Mouse (Mus musculus) heart, embryonic 16.5 days (tissue): ENCODE data around the gene Wdr90. TPM values are rescaled to one million over a fixed set of nuclear protein-coding genes. Genes with fewer than 3 reads are reported as not detected.
A peak's percentile ranks its signal among the peaks of the same experiment; 100 is the strongest.
"Not testable (repeated sequence)": the region's sequence is repeated elsewhere in the genome, so short reads cannot be mapped to it uniquely, and the experiment has no call there.

Source experiments
- ATAC-seq: fragments of 200-750 bp; cut with Nextera tagmentation; replicated peaks from 2 replicates; pipeline ENCODE4 v1.8.0; 2017; ENCODE audit warnings: moderate number of reproducible peaks; ENCODE audit not compliant: insufficient read depth, low FRiP score; ENCODE audit errors: extremely low read depth
- H3K27ac ChIP-seq: fragments of 300-500 bp; sonication (generic); 2 replicates; pipeline ENCODE4 v1.5.1; 2014; ENCODE audit warnings: mild to moderate bottlenecking, low read length, control low read depth, moderate library complexity
- H3K27me3 ChIP-seq: fragments of 300-500 bp; sonication (generic); 2 replicates; pipeline ENCODE4 v1.6.1; 2014; ENCODE audit warnings: low read length, mixed read lengths; ENCODE audit not compliant: control insufficient read depth, insufficient read depth
- H3K36me3 ChIP-seq: fragments of 300-500 bp; sonication (generic); 2 replicates; pipeline ENCODE4 v1.6.1; 2014; ENCODE audit not compliant: control insufficient read depth, insufficient read depth
- H3K4me1 ChIP-seq: fragments of 300-500 bp; sonication (generic); 2 replicates; pipeline ENCODE4 v1.6.1; 2014; ENCODE audit warnings: low read length, mixed read lengths; ENCODE audit not compliant: control insufficient read depth, insufficient read depth
- H3K4me2 ChIP-seq: fragments of 300-500 bp; sonication (generic); 2 replicates; pipeline ENCODE4 v1.6.1; 2014; ENCODE audit warnings: low read depth, mild to moderate bottlenecking, control low read depth, low read length
- H3K4me3 ChIP-seq: fragments of 300-500 bp; sonication (generic); 2 replicates; pipeline ENCODE4 v1.5.1; 2014; ENCODE audit warnings: mild to moderate bottlenecking, control low read depth, low read length
- H3K9ac ChIP-seq: fragments of 300-500 bp; sonication (generic); 2 replicates; pipeline ENCODE4 v1.6.1; 2014; ENCODE audit warnings: low read length, control low read depth
- H3K9me3 ChIP-seq: fragments of 300-500 bp; sonication (generic); replicated peaks from 2 replicates; pipeline ENCODE4 v1.6.1; 2016; ENCODE audit warnings: low read length; ENCODE audit not compliant: control insufficient read depth
- WGBS: fragments of 180-500 bp; shearing (Covaris S2); extraction: QIAGEN DNeasy Blood & Tissue Kit; methylation state at CpG from one replicate; pipeline ENCODE4 v1.1.7; 2014; 5-methylcytosine and 5-hydroxymethylcytosine counted together
- polyA plus RNA-seq: library from polyadenylated mRNA; unstranded; fragments of >200 nt; fragmentation: Nextera tagmentation; extraction: Ambion mirVana; gene quantifications from 2 replicates; pipeline ENCODE4 v1.2.1, GENCODE M21; 2015

Wdr90 gene
- polyA plus RNA-seq, 1 experiment from 2014 or later = 13.1 TPM

GRCm38 (mm10) chr17:25808028-25808427 is 53.3 kb downstream of the Wdr90 start:
- no peaks in the 10 kb centered on the region for H3K9me3 ChIP-seq
- no peaks in the 10 kb centered on the region for H3K36me3 ChIP-seq
- H3K27me3 ChIP-seq = peaks cover 54% of the 10 kb centered on the region
- no peak overlapping the region; the same call in 1 of the 2 replicates for H3K4me2 ChIP-seq
- ATAC-seq = no peak
- H3K27ac ChIP-seq = no peak overlapping the region
- H3K4me3 ChIP-seq = peak overlapping the region; percentile 70; the same call in 1 of the 2 replicates
- H3K4me1 ChIP-seq = peaks cover 14% of the 10 kb centered on the region
- 27% methylated on average over 5 of the region's 5 CpGs for WGBS
- no peak overlapping the region for H3K9ac ChIP-seq

- ATAC-seq, H3K27ac ChIP-seq: not testable (repeated sequence)
- 41% methylated on average over 2 of the region's 2 CpGs for WGBS
Measured at GRCm38 (mm10) chr17:25807452-25807851, 53.8 kb downstream of the Wdr90 start.

DNA sequence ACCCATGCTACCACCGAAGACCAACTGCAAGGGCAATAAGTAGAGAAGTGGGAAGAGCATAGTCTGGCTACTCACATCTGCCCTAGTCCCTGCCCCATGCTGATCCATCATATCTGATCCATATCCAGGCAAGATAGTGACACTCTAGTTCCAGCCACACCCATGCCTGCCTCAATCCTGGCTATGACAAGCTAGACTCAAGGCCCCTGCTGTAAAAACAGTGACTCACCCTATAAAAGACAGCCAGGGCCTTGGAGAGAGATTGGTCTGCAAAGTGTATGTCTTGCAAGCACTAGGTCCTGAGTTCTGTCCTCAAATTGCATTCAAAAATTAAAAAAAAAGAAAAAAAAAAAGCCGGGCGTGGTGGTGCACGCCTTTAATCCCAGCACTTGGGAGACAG is 54.8 kb downstream of the Wdr90 start:
- no peak overlapping the region for H3K27ac ChIP-seq
- H3K9me3 ChIP-seq = no peaks in the 10 kb centered on the region
- ATAC-seq = no peak
- H3K4me2 ChIP-seq = no peak overlapping the region
- H3K4me3 ChIP-seq = no peak overlapping the region
- no peaks in the 10 kb centered on the region for H3K36me3 ChIP-seq
- H3K27me3 ChIP-seq = peaks cover 39% of the 10 kb centered on the region
- no peak overlapping the region for H3K9ac ChIP-seq
- WGBS = 86% methylated on average over 4 of the region's 4 CpGs
- H3K4me1 ChIP-seq = peaks cover 19% of the 10 kb centered on the region

More at GRCm38 (mm10) chr17:25807452-25807851, 53.8 kb downstream of the Wdr90 start:
- not testable (repeated sequence) for H3K9ac ChIP-seq, H3K4me2 ChIP-seq, H3K36me3 ChIP-seq, H3K4me3 ChIP-seq, H3K9me3 ChIP-seq
- peaks cover 19% of the 10 kb centered on the region for H3K4me1 ChIP-seq
- peaks cover 48% of the 10 kb centered on the region for H3K27me3 ChIP-seq

DNA sequence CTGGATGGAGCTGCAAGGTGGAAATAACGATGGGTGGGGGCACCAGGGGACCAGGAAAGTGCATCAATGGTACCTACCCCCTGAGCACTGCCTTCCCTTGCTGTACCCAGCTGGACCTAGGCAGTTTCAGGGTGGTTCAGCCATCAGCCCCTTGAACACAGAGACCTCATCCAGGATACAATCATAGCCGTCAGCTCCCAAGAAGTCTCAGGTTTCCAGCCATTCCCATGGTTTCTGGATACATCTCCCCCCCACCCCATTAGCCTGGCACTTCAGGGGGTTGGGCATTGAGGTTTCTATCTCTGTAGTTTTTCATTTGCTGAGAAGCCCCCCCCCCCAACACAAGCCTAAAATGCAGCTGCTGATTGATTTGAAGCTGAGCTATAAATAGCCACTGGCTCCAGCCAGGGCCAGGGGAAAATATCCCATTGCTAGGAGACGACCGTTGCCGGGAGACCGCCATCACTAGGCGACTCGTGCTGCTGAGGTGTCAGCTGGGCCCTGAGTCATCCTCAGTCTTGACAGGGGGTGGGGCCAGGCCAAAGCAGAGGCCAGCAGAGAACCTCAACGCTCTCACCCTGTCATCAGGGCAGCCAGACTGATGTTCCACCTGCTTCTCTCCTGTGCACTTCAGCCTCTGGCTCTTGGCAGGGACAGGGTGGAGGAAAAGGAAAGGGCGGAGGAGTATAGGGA is 58.3 kb downstream of the Wdr90 start:
- WGBS = 6% methylated on average over 10 of the region's 10 CpGs
- Histone ChIP-seq H3K36me3 (no peaks in the 10 kb centered on the region), H3K4me1 (peaks cover 9% of the 10 kb centered on the region), H3K9ac (no peak overlapping the region; the same call in 1 of the 2 replicates), H3K4me3 (no peak overlapping the region), H3K27me3 (peaks cover 8% of the 10 kb centered on the region), H3K27ac (no peak overlapping the region), H3K4me2 (no peak overlapping the region), H3K9me3 (no peaks in the 10 kb centered on the region)
- ATAC-seq = peak; percentile 80

GRCm38 (mm10) chr17:25801029-25801428 is 60.3 kb downstream of the Wdr90 start:
- ATAC-seq = no peak
- Histone ChIP-seq H3K36me3 (no peaks in the 10 kb centered on the region), H3K27ac (no peak overlapping the region), H3K27me3 (peaks cover 3% of the 10 kb centered on the region; the same call in 1 of the 2 replicates), H3K9ac (no peak overlapping the region), H3K4me3 (no peak overlapping the region), H3K4me2 (no peak overlapping the region), H3K4me1 (peaks cover 17% of the 10 kb centered on the region), H3K9me3 (no peaks in the 10 kb centered on the region)
- WGBS = 6% methylated on average over 6 of the region's 6 CpGs

DNA sequence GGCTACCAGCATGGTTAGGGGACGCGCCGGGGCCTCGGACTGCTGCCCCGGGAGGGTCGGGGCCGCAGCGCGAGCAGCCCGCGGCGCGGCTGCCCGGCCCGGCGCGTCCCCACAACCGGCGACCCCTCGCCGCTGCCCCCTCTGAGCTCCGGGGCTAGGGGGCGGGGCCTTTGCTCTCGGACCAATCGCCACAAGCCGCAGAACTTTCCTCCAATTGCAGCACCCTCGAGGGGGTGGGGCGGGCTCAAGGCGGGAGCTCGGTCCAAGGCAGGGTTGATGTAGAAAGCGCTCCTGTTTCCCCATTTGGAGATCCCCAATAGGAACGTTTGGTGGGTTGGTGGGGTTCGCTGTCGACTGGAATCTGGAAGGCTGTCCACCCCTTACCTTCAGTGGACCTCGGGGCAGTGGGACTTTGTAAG is 64.3 kb downstream of the Wdr90 start, which contains the start of gene Metrn:
TSS of gene Metrn (minus strand) at position 186 of the 419 bp plus-strand sequence.
- H3K27me3 ChIP-seq = no peaks in the 10 kb centered on the region
- WGBS = 0% methylated on average over 35 of the region's 35 CpGs
- ATAC-seq = peak; percentile 85
- H3K4me1 ChIP-seq = peaks cover 21% of the 10 kb centered on the region
- H3K36me3 ChIP-seq = no peaks in the 10 kb centered on the region
- peak within 1 kb of the TSS; percentile 84 for H3K9ac ChIP-seq
- no peaks in the 10 kb centered on the region for H3K9me3 ChIP-seq
- peak within 1 kb of the TSS; percentile 93 for H3K4me2 ChIP-seq
- no peak within 1 kb of the TSS; the same call in 1 of the 2 replicates for H3K27ac ChIP-seq
- peak within 1 kb of the TSS; percentile 92 for H3K4me3 ChIP-seq

- H3K9ac ChIP-seq = peak overlapping the region; percentile 84
- H3K4me3 ChIP-seq = peak overlapping the region; percentile 92
- ATAC-seq = no peak
- no peaks in the 10 kb centered on the region for H3K27me3 ChIP-seq
- peaks cover 25% of the 10 kb centered on the region for H3K4me1 ChIP-seq
- 3% methylated on average over 37 of the region's 37 CpGs for WGBS
- no peaks in the 10 kb centered on the region for H3K36me3 ChIP-seq
- peak overlapping the region; percentile 93 for H3K4me2 ChIP-seq
- H3K9me3 ChIP-seq = no peaks in the 10 kb centered on the region
- H3K27ac ChIP-seq = no peak overlapping the region; the same call in 1 of the 2 replicates
Measured at GRCm38 (mm10) chr17:25796211-25796771, 65.0 kb downstream of the Wdr90 start.

- Histone ChIP-seq H3K9ac (peak within 1 kb of the TSS; percentile 84), H3K36me3 (no peaks in the 10 kb centered on the region), H3K4me2 (peak within 1 kb of the TSS; percentile 93), H3K4me1 (peaks cover 31% of the 10 kb centered on the region), H3K4me3 (peak within 1 kb of the TSS; percentile 92), H3K27ac (no peak within 1 kb of the TSS; the same call in 1 of the 2 replicates), H3K27me3 (no peaks in the 10 kb centered on the region), H3K9me3 (no peaks in the 10 kb centered on the region)
- ATAC-seq = no peak
- WGBS = 32% methylated on average over 6 of the region's 6 CpGs
Measured at GRCm38 (mm10) chr17:25795609-25796092, 65.7 kb downstream of the Wdr90 start, which contains the start of gene AC134908.4. Gene AC134908.4, minus strand, starts transcription at chr17:25795659.

DNA sequence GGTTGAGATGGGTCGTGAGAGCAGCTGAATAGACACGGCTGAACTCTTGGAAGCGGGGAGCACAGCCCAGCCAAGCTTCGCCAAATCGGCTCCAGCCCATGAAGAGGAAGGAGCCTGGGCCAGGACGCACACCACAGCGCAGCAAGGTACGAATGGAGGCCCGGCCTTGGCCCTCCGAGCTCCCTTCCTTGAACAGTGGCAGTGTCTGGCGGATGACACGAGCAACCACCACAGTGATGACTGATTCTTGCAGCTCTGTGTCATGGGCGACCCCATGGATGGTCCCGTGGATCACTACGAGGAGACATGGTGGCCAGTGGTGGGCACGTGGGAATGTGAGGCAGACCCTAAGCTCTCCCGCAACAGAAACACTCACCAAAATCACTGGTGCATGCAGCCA is 66.3 kb downstream of the Wdr90 start:
- H3K4me2 ChIP-seq = no peak overlapping the region
- no peaks in the 10 kb centered on the region for H3K9me3 ChIP-seq
- no peak overlapping the region for H3K9ac ChIP-seq
- ATAC-seq = no peak
- H3K27me3 ChIP-seq = no peaks in the 10 kb centered on the region
- H3K4me3 ChIP-seq = no peak overlapping the region
- H3K4me1 ChIP-seq = peaks cover 31% of the 10 kb centered on the region
- H3K36me3 ChIP-seq = no peaks in the 10 kb centered on the region
- H3K27ac ChIP-seq = no peak overlapping the region
- WGBS = 85% methylated on average over 17 of the region's 17 CpGs
